Mouse (Mus musculus): Measurements from ENCODE around the gene Qsox2. TPM values are rescaled to one million over a fixed set of nuclear protein-coding genes. Genes with fewer than 3 reads are reported as not detected.

Gene Qsox2
- polyA plus RNA-seq, 1 experiment from 2014 or later: 18.3 TPM

DNA sequence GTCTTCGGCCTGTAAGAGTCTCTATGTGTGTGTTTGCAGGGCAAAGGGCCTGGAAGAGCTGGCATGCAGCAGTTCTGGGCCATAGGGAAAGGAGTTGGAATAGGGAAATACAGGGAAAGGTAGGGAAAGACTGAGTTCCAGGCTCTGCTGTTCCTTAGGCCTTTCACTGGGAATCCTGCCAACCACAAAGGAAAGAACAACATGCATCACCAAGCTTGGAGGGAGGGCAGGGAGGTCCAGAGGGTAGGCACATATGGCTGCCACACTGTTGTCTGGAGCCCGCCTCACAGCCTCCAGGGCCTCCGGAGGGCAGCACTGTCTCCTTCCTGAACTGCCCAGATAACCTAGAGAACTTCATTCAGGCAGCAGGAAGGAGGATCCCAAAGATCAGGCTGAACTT lies 13.4 kb downstream of the Qsox2 start:
- no peak overlapping the region for H3K4me3 ChIP-seq

DNA sequence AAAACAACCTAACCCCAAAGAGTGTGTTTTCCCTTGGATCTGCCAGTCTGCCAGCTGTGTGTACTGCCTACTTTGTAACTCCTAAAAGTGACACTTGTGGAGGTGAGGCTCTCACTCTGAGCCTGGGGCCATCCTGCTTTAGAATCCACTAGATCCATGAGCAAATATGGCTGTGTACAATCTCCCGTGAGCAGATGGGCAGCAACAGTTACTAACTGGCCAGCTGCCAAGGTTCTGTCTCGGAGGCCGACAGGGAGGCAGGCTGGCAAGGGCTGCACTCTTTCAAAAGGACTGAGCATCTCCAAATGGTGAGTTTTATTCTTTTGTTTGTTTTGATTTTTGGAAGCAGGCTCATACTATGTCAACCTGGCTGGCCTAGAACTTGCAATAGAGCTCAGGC lies 22.8 kb downstream of the Qsox2 start:
- Histone ChIP-seq H3K4me1 (no peaks in the 10 kb centered on the region), H3K27me3 (no peaks in the 10 kb centered on the region), H3K9me3 (no peaks in the 10 kb centered on the region), H3K27ac (no peak overlapping the region), H3K4me3 (no peak overlapping the region), H3K36me3 (peaks cover 80% of the 10 kb centered on the region), H3K9ac (no peak overlapping the region), H3K4me2 (no peak overlapping the region)
- ATAC-seq (ENCODE audit: insufficient number of reproducible peaks, insufficient read depth, low FRiP score, low TSS enrichment, low read depth): no peak
- WGBS: 44% methylated on average over 3 of the region's 3 CpGs

More for the DNA sequence above, 13.4 kb downstream of the Qsox2 start:
- no peaks in the 10 kb centered on the region for H3K4me1 ChIP-seq
- WGBS: 75% methylated on average over 3 of the region's 3 CpGs
- H3K27me3 ChIP-seq: no peaks in the 10 kb centered on the region
- 0 out of 2 replicates have a peak overlapping the region, but pooled peaks have one; percentile 22 for H3K9ac ChIP-seq
- H3K9me3 ChIP-seq: no peaks in the 10 kb centered on the region
- H3K4me2 ChIP-seq: no peak overlapping the region
- ATAC-seq (ENCODE audit: insufficient number of reproducible peaks, insufficient read depth, low FRiP score, low TSS enrichment, low read depth): no peak
- H3K27ac ChIP-seq: no peak overlapping the region
- peaks cover 73% of the 10 kb centered on the region for H3K36me3 ChIP-seq

DNA sequence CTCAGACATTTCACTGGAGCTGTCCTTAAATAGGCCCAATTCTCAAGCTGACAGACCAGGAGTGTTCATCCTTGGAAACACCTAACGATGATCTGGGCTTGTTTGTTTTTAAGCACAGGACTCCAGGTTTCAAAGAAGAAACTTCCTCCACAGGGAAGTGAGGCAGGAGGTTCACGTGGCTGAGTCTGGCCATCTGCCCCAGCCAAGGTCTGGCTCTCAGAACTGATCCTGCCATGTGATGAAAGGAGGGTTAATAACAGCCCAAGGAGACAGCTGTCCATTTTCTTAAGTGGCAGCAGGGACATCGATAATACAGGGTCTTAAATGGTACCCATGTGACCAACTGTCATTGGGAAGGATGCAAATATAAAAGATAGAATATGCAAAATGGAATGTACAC lies 27.8 kb downstream of the Qsox2 start:
- 79% methylated on average over 3 of the region's 3 CpGs for WGBS
- no peak overlapping the region for H3K27ac ChIP-seq
- no peak for ATAC-seq (ENCODE audit: insufficient number of reproducible peaks, insufficient read depth, low FRiP score, low TSS enrichment, low read depth)
- no peak overlapping the region for H3K4me2 ChIP-seq
- H3K9ac ChIP-seq: no peak overlapping the region
- H3K9me3 ChIP-seq: no peaks in the 10 kb centered on the region
- peaks cover 43% of the 10 kb centered on the region for H3K36me3 ChIP-seq
- H3K4me3 ChIP-seq: no peak overlapping the region
- peaks cover 37% of the 10 kb centered on the region for H3K27me3 ChIP-seq
- peaks cover 7% of the 10 kb centered on the region for H3K4me1 ChIP-seq

DNA sequence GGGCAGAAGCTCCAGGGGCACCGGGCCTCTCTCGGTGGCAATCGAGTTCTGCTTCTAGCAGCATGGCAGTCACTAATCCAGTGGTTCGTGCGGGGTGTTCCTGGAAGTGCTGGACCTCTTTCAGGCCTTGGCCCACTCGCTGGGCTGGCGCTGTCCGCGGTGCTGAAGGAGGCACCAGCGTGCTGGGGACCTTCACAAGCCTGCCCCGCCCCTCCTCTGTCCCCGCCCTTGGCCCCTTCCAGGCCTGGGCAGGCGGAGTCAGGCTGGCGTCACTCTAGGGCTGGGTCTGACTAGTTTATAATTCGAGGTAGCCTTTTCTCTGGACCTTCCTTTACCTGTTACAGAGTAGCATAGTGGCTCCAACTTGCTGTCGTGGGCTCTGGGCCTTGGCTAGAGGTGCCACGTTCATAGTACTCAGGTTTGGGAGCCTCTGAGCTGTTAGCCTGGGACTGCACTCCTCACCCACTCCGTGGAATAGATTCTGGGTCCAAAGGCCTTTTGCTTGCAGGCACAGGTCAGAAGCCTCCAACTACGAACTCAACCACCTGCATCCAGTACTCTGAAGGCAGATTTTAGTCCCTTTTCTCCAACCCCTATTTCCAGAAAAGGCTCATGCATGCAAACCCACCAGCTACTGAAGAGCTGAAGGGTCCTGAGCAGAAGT lies 29.1 kb downstream of the Qsox2 start, which contains the start of gene Lhx3:
Lhx3 (minus strand) TSS at position 164 of the 664 bp plus-strand sequence.
- ATAC-seq (ENCODE audit: insufficient number of reproducible peaks, insufficient read depth, low FRiP score, low TSS enrichment, low read depth): peak; percentile 54; the same call in 1 of the 2 replicates
- Histone ChIP-seq H3K4me3 (no peak within 1 kb of the TSS), H3K27ac (no peak within 1 kb of the TSS), H3K9me3 (no peaks in the 10 kb centered on the region), H3K27me3 (peaks cover 50% of the 10 kb centered on the region), H3K9ac (no peak within 1 kb of the TSS), H3K4me1 (peaks cover 7% of the 10 kb centered on the region), H3K4me2 (no peak within 1 kb of the TSS), H3K36me3 (peaks cover 36% of the 10 kb centered on the region)
- WGBS: 4% methylated on average over 19 of the region's 19 CpGs

DNA sequence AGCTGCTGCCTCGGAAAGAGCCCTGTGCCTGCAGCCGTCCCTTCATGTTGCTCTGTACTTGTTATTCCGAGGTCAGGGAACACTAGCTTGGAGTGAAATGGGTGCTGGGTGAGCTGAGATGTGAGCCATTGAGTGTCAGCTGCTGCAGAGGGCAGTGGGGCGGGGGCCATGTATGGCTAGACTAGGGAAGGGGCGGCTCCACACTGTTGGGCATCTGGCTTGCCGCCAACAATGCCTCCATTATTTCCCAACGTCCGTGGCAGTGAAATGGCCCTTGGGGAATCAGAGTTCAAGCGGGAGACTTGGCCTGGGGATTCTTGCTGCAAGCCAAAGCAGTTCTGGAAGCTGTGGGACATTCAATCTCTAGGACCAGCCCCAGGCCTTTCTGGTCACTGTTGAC lies 29.8 kb downstream of the Qsox2 start:
- H3K27me3 ChIP-seq: peaks cover 57% of the 10 kb centered on the region
- WGBS: 5% methylated on average over 9 of the region's 9 CpGs
- no peaks in the 10 kb centered on the region for H3K9me3 ChIP-seq
- H3K4me3 ChIP-seq: no peak overlapping the region
- H3K4me2 ChIP-seq: no peak overlapping the region
- H3K36me3 ChIP-seq: peaks cover 32% of the 10 kb centered on the region
- H3K4me1 ChIP-seq: peaks cover 7% of the 10 kb centered on the region
- H3K9ac ChIP-seq: no peak overlapping the region
- ATAC-seq (ENCODE audit: insufficient number of reproducible peaks, insufficient read depth, low FRiP score, low TSS enrichment, low read depth): no peak
- no peak overlapping the region for H3K27ac ChIP-seq

DNA sequence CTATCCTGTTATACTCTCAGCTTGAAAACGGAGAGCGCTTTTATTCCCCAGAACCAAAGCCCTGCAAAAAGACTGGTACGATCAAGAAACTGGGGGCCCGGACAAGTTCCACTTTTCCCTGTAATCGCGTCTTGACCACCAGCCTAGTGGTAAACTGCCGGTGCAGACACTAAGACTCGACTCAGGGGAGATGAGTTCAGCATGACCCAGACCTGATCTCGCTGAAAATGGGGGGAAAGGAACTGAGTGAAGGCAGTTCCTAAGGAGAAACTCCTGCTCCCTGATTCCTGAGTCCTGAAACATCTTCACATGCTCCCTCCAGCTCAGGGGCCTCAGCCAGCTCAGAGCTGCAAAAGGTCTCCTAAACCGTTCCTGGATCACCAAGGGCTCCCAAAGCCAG lies 31.6 kb downstream of the Qsox2 start:
- Histone ChIP-seq H3K4me3 (no peak overlapping the region), H3K27ac (no peak overlapping the region), H3K9me3 (no peaks in the 10 kb centered on the region), H3K4me1 (peaks cover 12% of the 10 kb centered on the region), H3K9ac (no peak overlapping the region), H3K4me2 (no peak overlapping the region), H3K36me3 (peaks cover 14% of the 10 kb centered on the region), H3K27me3 (peaks cover 75% of the 10 kb centered on the region)
- no peak for ATAC-seq (ENCODE audit: insufficient number of reproducible peaks, insufficient read depth, low FRiP score, low TSS enrichment, low read depth)
- 9% methylated on average over 10 of the region's 10 CpGs for WGBS

DNA sequence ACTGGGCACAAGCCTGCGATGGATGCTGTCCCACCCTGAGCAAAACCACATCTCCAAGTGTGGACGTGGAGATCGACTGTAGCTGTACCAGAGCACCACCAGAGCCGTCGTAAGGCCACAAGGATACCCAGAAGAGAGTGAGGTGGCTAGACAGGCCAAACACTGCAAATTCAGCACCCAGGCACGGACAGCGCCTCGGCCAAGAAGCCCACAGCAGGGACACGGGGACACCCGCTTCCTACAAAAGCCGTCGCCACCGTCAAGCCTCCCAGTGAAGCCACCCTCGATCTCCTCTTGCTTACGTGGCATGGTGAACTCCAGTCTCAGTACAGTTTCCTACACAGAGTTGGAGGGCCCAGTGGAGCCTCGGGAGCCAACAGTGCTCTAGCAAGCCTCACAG lies 32.2 kb downstream of the Qsox2 start:
- no peak for ATAC-seq (ENCODE audit: insufficient number of reproducible peaks, insufficient read depth, low FRiP score, low TSS enrichment, low read depth)
- Histone ChIP-seq H3K4me3 (no peak overlapping the region), H3K27ac (no peak overlapping the region), H3K9ac (no peak overlapping the region), H3K4me2 (no peak overlapping the region), H3K9me3 (no peaks in the 10 kb centered on the region), H3K27me3 (peaks cover 81% of the 10 kb centered on the region), H3K4me1 (peaks cover 12% of the 10 kb centered on the region), H3K36me3 (peaks cover 7% of the 10 kb centered on the region)
- WGBS: 1% methylated on average over 16 of the region's 16 CpGs

DNA sequence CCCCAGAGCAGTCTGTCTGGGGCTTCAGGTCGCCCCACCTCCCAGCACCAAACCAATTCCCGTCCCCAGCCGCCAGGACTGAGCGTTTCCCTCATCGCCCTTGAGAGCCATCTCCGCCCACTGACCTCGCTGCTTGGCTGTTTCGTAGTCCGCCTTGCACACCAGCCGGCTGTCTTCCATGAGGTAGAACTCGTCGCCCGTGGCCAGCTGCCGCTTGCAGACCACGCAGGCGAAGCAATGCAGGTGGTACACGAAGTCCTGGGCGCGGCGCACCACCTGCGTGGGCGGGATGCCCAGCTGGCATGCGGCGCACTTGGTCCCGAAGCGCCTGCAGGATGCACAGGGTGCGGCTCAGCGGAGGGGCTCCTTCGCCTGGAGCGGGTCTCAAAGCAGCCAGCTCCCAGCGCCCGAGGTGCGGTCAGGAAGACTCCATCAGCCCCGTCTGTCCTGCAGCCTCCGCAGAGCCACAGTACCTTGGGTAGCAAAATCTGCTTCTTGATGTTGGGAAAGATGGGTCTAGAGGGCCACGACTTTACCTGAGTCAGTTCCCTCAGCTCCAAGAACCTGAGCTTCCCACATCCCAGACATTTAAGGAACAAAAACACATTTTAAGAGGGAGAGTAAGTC lies 34.4 kb downstream of the Qsox2 start:
- Histone ChIP-seq H3K4me1 (peaks cover 12% of the 10 kb centered on the region), H3K9me3 (no peaks in the 10 kb centered on the region), H3K9ac (no peak overlapping the region), H3K27me3 (peaks cover 100% of the 10 kb centered on the region), H3K36me3 (no peaks in the 10 kb centered on the region), H3K27ac (no peak overlapping the region), H3K4me2 (no peak overlapping the region), H3K4me3 (no peak overlapping the region)
- ATAC-seq (ENCODE audit: insufficient number of reproducible peaks, insufficient read depth, low FRiP score, low TSS enrichment, low read depth): no peak
- 2% methylated on average over 36 of the region's 36 CpGs for WGBS

DNA sequence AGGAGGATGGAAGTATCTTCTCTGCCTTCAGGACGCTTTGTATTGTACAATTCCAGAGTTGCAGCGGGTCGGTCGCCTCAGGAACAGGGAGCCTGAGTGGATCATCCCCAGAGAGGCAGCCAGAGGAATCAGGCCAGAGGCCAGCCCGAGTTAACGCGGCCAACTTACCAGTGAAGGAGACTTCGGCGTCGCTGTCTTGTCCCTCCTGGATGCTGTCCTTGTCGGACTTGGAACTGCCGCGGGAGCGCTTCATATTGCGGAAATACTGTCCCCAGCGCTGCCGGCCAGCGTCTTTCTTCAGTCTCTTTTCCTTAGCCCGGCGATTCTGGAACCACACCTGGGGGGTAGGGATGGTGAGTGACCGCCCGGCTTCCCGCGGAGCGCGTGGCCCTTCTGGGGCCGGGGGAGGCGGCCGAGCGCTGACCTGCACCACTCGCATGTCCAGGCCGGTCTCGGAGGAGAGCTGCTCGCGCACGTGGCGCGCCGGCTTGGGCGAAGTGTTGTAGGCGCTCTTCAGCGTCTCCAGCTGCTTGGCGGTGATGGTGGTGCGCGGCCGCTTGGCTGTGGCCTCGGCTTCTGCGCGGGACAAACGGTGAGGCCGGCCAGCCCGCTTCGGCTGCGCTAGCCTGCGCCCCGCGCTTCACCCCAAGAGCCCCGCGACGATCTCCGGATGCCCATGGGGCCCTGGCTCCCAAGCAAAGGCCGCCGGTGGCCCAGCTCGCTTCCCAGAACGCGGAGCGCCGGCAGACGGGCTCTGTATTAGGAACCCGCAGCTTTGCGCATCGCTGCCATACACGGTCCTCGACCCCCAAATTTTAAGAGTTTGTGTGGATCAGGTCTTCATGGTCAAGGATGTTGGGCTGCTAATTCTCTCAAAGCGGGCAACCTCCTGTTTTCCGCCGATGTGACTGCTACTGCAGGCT lies 35.1 kb downstream of the Qsox2 start:
- Histone ChIP-seq H3K27ac (no peak overlapping the region), H3K4me2 (peak overlapping the region; percentile 2; the same call in 1 of the 2 replicates), H3K9me3 (no peaks in the 10 kb centered on the region), H3K9ac (no peak overlapping the region), H3K27me3 (peaks cover 100% of the 10 kb centered on the region), H3K4me1 (peaks cover 12% of the 10 kb centered on the region), H3K4me3 (no peak overlapping the region), H3K36me3 (no peaks in the 10 kb centered on the region)
- WGBS: under 1% methylated on average over 77 of the region's 77 CpGs
- ATAC-seq (ENCODE audit: insufficient number of reproducible peaks, insufficient read depth, low FRiP score, low TSS enrichment, low read depth): no peak

DNA sequence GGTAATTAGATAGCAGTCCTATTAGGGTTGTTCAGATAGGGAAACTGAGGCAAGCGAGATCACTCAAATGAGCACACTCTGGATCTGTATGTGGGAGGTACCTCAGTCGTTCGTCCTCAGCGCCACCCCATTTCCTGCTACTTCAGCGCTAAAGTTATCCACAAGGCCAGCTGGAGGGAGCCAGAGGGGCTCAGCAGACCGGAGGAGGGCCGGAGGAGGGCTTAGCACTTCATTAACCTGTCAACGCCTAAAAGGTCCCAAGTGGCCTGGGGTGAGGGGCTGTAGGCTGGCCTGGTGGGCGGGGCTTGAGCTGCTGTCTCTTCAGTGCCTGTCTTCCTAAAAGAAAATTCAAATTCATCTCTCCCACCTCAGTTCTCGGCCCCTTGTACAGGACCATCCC lies 38.8 kb downstream of the Qsox2 start:
- Histone ChIP-seq H3K27me3 (peaks cover 100% of the 10 kb centered on the region), H3K36me3 (no peaks in the 10 kb centered on the region), H3K4me1 (peaks cover 5% of the 10 kb centered on the region; the same call in 1 of the 2 replicates), H3K4me3 (peak overlapping the region; percentile 19; the same call in 1 of the 2 replicates), H3K9ac (no peak overlapping the region), H3K4me2 (no peak overlapping the region), H3K27ac (no peak overlapping the region), H3K9me3 (no peaks in the 10 kb centered on the region)
- ATAC-seq (ENCODE audit: insufficient number of reproducible peaks, insufficient read depth, low FRiP score, low TSS enrichment, low read depth): no peak
- under 1% methylated on average over 10 of the region's 10 CpGs for WGBS

DNA sequence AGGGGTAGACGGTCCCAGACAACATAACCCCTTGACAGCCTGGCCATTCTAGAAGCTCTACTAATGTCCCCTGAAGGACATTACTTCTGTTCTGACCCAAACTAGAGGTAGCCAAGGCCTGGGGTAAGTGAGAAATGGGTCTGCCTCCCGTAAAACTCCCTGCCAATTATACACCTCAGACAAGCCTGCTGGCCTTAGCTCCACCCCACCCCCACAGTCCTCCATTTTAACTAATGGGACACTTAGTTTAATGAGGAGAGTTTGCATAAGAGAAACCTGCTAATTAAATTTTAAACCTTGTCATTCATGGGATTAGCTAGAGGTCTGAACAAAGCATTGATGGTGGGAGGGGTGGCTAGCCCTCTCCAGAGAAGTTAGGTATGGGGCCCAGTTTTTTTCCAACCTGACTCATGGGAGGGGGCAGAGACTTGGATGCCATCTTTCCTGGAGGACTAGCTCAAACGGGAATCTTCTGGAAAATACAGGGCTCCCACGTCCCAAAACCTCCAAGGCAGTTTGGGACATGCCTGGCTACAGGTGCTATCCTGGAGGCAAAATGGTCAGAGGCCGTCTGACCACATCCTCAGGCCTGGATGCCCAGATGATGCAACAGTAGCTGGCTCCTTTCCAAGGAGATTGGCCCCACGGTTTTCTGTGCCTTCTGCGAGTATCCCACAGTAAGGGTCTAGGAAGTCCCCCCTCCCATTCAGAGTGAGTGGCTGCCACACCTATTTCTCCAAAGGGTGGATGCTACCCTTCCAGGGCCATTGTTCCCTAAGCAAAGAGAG lies 42.6 kb downstream of the Qsox2 start:
- H3K4me1 ChIP-seq: peaks cover 3% of the 10 kb centered on the region; the same call in 1 of the 2 replicates
- no peaks in the 10 kb centered on the region for H3K36me3 ChIP-seq
- no peak for ATAC-seq (ENCODE audit: insufficient number of reproducible peaks, insufficient read depth, low FRiP score, low TSS enrichment, low read depth)
- H3K9me3 ChIP-seq: no peaks in the 10 kb centered on the region
- H3K4me3 ChIP-seq: no peak overlapping the region
- no peak overlapping the region for H3K27ac ChIP-seq
- no peak overlapping the region for H3K4me2 ChIP-seq
- H3K9ac ChIP-seq: no peak overlapping the region
- H3K27me3 ChIP-seq: peaks cover 98% of the 10 kb centered on the region
- WGBS: 33% methylated on average over 7 of the region's 7 CpGs
